Mouse (Mus musculus) bone marrow macrophage, adult 2 months (primary cell): ENCODE data around the gene Sgcd.

Experiments used
- CTCF ChIP-seq: IDR thresholded peaks from 2 replicates; pipeline ENCODE4 v1.5.1; 2012; ENCODE audit warnings: low read depth, mild to moderate bottlenecking, low read length, moderate library complexity
- POLR2A ChIP-seq: IDR thresholded peaks from 2 replicates; pipeline ENCODE4 v1.6.1; 2012; ENCODE audit warnings: mild to moderate bottlenecking, low read depth, low read length, borderline replicate concordance

DNA sequence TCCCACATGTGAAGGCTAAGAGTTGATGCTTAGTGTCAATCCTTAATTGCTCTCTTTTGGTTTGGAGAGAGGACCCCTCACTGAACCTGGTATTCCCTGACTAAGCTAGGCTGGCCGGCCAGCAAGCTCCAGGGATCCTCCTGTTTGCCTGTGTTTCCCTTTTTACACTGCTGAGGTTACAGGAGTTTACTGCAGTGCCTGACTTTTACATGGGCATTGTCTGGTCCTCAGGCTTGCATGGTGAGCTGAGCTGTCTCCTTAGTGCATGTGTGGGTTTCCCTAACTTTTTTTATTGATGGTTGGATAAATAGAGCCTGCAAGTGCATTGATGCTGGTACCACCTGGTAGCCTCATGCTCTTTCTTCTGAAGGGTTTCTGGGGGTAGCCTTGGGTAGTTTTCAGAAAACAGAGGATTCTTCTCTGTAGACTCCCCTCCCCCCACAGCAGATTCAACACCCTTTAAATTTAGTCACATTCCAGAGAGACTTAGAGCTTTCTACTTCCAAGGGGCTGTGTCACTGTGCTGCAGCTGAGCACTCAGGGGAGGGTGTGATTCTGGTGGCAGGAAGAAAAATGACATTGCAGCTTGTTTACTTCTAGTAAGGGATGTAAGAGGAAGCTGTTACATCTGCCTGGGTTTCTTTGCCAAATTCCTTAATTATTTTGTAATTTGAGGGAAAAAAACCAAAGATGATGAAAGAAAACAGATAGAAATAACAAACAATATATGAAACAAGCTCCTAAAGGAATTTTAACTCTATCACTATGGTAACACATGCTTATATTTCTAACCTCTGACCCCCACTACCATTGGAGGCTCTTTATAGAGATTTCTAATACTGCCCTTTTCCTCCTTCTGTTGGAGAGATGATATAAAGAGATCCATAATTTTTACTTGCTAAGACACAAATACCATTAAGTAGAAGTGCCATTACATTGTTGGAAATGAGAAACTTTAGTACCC lies 831.8 kb downstream of the Sgcd start:
- TF ChIP-seq CTCF (no peak), POLR2A (no peak)
